Mouse (Mus musculus) CD4-positive, CD25-positive, alpha-beta regulatory T cell, adult 4 months (primary cell): ENCODE results near the gene Atg5. TPM values are rescaled to one million over a fixed set of nuclear protein-coding genes. Genes with fewer than 3 reads are reported as not detected.
A peak's percentile ranks its signal among the peaks of the same experiment; 100 is the strongest.
"Not testable (repeated sequence)": the region's sequence is repeated elsewhere in the genome, so short reads cannot be mapped to it uniquely, and the experiment has no call there.

Source experiments
- ATAC-seq: one replicate; pipeline ENCODE4 v1.8.0; 2017
- polyA plus RNA-seq, 2 experiments: library from polyadenylated mRNA; unstranded; fragments of 100-300 nt; shearing (Covaris generic); gene quantifications; one replicate each; pipeline ENCODE4 v1.2.1; 2017

The Atg5 gene
- polyA plus RNA-seq, result 10 to 100 TPM; 54.0 to 68.1 TPM

GRCm38 (mm10) chr10:44268145-44268860, at the start of gene Atg5:
Gene Atg5, plus strand, starts transcription at chr10:44268358.
- ATAC-seq, result peak; percentile 94

DNA sequence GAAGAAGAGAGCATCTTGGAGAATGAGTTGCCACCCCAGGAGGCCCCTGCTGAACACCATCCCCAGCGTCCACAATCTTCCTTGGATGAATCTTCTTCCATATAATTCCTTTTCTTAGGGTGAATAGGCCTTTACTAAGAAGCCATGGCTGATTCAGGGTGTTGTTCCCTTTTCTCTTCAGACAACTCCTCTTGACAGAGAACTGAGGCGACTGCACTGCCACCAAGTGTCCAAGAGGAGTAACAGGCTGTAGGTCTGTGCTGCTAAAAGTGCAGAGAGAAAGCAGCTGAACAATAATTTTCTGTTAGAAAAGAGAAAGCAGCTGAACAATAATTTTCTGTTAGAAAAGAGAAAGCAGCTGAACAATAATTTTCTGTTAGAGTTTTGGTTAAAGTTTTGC, 49.1 kb upstream of the Atg5 start:
- not testable (repeated sequence) for ATAC-seq

DNA sequence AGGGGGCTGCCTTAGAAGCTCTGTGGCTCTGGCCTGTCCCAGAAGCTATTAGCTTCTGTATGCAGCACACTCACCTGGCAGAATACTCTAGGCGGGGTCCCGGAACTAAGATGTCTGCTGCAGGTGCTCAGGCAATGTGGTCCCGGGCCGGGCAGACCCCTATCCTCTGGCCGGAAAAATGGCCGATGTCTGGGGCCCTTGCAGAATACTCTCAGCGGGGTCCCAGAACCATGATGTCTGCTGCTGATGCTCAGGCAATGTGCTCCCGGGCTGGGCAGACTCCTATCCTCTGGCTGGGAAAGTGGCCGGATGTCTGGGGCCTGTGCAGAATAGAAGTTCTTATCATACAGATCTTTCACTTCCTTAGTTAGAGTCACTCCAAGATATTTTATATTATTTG, 43.8 kb upstream of the Atg5 start:
- ATAC-seq, result no peak

DNA sequence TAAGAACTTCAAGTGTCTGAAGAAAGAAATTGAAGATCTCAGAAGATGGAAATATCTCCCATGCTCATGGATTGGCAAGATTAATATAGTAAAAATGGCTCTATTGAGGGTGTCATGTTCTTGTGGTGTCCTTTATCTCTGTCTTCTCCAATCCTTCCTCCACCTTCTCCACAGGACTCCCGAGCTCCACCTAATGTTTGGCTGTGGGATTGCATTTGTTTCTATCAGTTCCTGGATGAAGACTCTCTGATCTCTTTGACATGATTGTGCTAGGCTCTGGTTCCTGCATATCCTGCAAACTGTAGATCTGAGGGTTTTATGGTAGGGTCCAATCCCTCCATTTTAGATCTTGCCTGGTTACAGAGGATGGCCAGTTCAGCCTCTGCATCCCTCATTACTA, 34.8 kb upstream of the Atg5 start:
- ATAC-seq, result not testable (repeated sequence)

GRCm38 (mm10) chr10:44235298-44235697, 32.9 kb upstream of the Atg5 start:
- not testable (repeated sequence) for ATAC-seq

GRCm38 (mm10) chr10:44256624-44257023, 11.5 kb upstream of the Atg5 start:
- no peak for ATAC-seq

- ATAC-seq, result no peak
Observed at GRCm38 (mm10) chr10:44265835-44266234, 2.3 kb upstream of the Atg5 start.

DNA sequence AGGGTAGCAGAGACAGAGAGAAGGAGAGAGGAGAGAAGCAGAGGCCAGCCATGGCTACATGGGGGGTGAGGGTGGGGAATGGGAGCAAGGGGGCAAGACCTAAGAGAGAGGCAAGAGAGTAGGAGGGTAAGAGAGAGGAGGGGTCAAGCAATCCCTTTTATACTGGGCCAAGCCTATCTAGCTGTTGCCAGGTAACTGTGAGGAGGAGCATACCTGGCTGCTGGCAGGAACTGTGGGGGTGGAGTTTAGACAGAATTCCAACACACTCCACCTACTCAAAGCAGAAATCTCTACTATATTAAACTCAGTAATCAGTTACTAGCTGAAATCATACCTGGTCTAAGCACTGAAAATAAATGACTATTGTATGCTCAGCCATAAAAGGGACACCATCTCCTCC, 1.6 kb upstream of the Atg5 start:
- ATAC-seq, result no peak

- peak; percentile 27 for ATAC-seq
Observed at GRCm38 (mm10) chr10:44267426-44268142, 574 bp upstream of the Atg5 start.

DNA sequence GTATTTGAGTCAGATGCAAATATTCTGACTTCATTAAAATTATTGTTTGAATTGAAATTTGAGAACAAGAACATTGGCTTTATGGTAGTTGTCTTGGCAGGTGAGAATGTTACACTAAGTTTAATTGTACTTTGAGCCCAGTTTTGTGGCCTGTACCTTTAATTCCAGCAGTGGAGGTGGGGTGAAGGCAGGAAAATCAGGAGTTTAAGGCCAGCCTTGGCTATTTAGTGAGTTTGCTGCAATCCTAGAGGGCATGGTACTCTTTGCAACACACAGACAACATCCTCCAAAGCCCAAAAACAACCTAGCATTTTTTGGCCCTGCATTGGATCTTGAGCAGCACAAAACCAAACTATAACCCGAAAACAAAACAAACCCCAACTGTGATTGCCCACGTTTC, 1.1 kb downstream of the Atg5 start:
- no peak for ATAC-seq

DNA sequence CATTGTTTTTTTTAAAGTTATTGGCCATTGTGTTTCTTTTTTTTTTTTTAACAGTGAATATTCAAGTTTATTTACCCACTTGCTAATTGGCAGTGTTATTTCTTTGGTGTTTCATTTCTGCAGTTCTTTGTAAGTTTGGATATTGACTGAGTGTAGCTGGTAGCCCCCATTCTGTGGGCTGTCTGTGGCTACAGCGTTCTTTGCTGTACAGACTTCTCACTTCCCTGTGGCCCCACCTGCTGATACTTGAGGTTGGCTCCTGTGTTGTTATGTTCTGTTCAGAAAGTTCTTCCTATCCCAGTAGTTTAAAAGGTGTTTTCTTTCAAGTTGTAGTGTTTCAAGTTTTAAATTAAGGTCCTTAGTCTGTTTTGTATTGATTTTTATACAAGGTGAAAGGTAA, 14.2 kb downstream of the Atg5 start:
- no peak for ATAC-seq

DNA sequence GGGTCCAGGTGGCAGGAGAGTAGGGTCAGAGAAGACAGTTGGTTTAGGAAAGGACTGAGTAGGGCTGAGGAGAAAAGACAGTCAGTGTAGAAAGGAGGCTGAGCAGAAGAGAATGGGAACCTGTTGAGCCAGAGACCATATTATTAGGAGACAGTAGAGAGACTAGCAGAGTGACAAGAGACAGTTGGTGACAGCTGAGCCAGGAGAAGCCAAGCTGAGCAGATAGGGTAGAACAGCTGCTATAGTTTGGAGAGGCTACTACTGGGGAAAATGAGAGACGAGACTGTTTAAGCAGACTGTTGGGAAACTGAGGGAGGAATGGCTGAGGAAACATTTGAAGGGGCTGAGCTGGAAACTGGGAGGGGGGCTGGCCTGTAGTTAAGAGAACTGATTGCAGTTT, 16.9 kb downstream of the Atg5 start:
- no peak for ATAC-seq

GRCm38 (mm10) chr10:44285935-44286334, 17.8 kb downstream of the Atg5 start:
- ATAC-seq, result no peak

- no peak for ATAC-seq
Observed at GRCm38 (mm10) chr10:44290876-44291275, 22.7 kb downstream of the Atg5 start.

DNA sequence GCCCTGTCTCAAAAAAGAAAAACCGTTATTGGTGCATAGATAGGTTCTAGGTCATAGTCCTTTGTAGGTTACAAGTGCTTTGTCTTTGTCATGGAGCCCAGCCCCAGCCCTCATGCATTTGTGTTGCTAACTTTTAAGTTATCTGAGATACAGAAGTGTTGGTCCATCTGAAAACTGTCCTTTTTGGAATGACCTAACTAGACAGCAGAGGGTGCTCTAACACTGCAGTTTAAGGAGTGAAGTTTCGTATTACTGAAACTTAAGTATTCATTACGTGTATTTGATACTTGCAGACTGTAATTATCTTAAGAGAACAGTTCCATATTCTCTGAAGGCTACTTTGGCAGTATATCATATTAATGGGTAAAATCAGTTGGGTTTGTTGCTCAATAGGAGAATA, 24.0 kb downstream of the Atg5 start:
- peak; percentile 62 for ATAC-seq

- no peak for ATAC-seq
Observed at GRCm38 (mm10) chr10:44299165-44299564, 31.0 kb downstream of the Atg5 start.

GRCm38 (mm10) chr10:44300078-44300477, 31.9 kb downstream of the Atg5 start:
- no peak for ATAC-seq

DNA sequence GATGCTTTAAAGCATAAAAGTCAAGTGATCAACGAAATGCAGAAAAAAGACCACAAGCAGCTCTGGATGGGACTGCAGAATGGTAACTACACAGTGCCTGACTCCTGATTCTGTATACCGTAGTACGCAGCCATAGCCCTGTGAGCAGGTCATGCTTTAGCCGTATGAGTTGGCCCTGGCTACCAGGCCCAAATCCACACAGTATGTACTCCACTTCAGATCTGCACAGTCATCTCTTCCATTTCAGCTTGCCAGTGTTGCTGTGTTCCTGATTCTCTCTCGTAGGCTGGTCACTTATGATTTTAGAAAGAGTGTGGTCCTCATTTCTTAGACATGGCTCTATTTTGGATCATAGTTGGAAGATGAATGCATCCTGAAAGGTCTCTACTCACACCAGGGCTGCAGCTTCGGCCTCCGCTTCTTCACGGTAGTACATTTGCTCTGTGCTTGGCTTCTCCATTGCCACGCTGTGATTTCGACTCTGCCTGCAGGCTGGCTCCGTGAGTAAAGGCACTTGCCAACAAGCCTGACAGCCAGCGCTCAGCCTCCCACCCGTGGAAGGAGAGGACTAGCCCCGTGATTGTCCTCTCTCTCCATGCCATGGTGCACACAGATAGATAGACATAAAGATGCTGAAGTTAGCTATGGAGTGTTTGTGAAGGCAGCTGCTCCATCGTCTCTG, 35.6 kb downstream of the Atg5 start:
- ATAC-seq, result no peak

GRCm38 (mm10) chr10:44304330-44304717, 36.2 kb downstream of the Atg5 start:
- no peak for ATAC-seq

DNA sequence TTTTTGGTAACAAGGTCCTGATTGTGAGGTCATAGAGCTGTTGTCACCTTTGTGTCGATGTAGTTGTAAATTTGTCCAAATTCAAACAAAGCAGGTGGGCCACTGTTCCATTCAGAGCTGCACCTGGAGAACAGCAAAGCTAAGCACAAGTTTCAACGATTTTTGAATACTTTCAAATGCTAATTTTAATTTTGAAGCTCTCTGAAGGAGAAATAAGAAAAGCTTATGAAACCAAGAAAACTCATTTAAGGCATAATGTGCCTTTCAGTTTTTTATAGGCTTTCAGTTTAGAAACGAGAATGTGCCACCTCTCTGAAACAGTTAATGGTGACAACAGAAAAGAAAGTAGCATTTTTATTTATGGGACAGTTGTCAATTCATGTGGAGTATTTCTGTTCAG, 36.7 kb downstream of the Atg5 start:
- no peak for ATAC-seq

- ATAC-seq, result no peak
Observed at GRCm38 (mm10) chr10:44306308-44306707, 38.1 kb downstream of the Atg5 start.

GRCm38 (mm10) chr10:44308280-44308679, 40.1 kb downstream of the Atg5 start:
- no peak for ATAC-seq

DNA sequence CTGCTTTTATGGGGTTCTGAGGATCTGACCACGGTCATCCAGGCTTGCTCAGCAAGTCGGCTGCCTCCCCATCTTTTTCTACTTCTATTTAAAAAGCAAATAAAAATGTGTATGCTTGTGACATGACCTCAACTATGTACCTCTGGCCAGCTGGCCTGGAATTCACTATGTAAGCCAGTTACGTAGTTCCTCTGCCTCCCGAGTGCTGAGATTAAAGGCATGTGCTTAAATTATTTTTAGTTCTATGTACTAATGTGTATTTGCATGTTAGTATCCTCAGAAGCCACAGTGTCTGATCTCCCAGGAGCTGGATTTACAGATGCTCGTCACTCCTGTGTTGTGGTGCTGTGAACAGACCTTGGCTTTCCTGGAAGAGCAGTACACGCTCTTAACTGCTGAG, 41.1 kb downstream of the Atg5 start:
- ATAC-seq, result no peak

DNA sequence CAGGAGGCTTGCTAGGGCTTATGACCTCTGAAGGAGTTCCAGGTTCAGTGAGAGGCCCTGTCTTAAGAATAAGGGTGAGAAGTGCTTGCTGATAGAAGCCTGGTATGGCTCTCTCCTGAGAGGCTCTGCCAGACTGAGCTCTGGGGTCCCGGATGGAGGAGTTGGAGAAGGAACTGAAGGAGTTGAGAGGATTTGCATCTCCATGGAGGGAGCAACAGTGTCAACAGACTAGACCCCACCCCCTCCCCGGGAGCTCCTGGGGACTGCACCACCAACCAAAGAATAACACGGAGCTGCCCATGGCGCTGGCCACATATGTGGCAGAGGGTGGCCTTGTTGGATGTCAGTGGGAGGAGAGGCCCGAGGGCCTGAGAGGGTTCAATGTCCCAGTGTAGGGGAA, 47.1 kb downstream of the Atg5 start:
- no peak for ATAC-seq
